Mouse (Mus musculus) neural tube, embryonic 13.5 days (tissue): ENCODE results near the gene Zdhhc9. TPM values are rescaled to one million over a fixed set of nuclear protein-coding genes. Genes with fewer than 3 reads are reported as not detected.

Experiments used
- ATAC-seq: fragments of 200-750 bp; cut with Nextera tagmentation; 2 replicates; pipeline ENCODE4 v1.8.0; 2017; ENCODE audit warnings: low read depth, mild to moderate bottlenecking, moderate TSS enrichment, moderate library complexity
- H3K27ac ChIP-seq: fragments of 300-500 bp; sonication (generic); replicated peaks from 2 replicates; pipeline ENCODE4 v1.5.1; 2015; ENCODE audit warnings: moderate library complexity, mild to moderate bottlenecking, inconsistent platforms
- H3K27me3 ChIP-seq: fragments of 300-500 bp; sonication (generic); 2 replicates; pipeline ENCODE4 v1.6.1; 2015; ENCODE audit warnings: mild to moderate bottlenecking, inconsistent platforms
- H3K36me3 ChIP-seq: fragments of 300-500 bp; sonication (generic); 2 replicates; pipeline ENCODE4 v1.6.1; 2015; ENCODE audit warnings: mild to moderate bottlenecking, inconsistent platforms
- H3K4me1 ChIP-seq: fragments of 300-500 bp; sonication (generic); replicated peaks from 2 replicates; pipeline ENCODE4 v1.6.1; 2015; ENCODE audit warnings: inconsistent platforms
- H3K4me2 ChIP-seq: fragments of 300-500 bp; sonication (generic); 2 replicates; pipeline ENCODE4 v1.6.1; 2015; ENCODE audit warnings: inconsistent platforms, mild to moderate bottlenecking, moderate library complexity
- H3K4me3 ChIP-seq: fragments of 300-500 bp; sonication (generic); 2 replicates; pipeline ENCODE4 v1.5.1; 2015; ENCODE audit warnings: mild to moderate bottlenecking, inconsistent platforms
- H3K9ac ChIP-seq: fragments of 300-500 bp; sonication (generic); 2 replicates; pipeline ENCODE4 v1.6.1; 2015; ENCODE audit warnings: moderate library complexity, mild to moderate bottlenecking, inconsistent platforms
- H3K9me3 ChIP-seq: fragments of 300-500 bp; sonication (generic); 2 replicates; pipeline ENCODE4 v1.6.1; 2016; ENCODE audit warnings: inconsistent platforms
- WGBS: fragments of 180-500 bp; shearing (Covaris S2); methylation state at CpG from one replicate; pipeline ENCODE4 v1.1.7; 2015; 5-methylcytosine and 5-hydroxymethylcytosine counted together
- polyA plus RNA-seq: library from polyadenylated mRNA; unstranded; fragments of >200 nt; fragmentation: Nextera tagmentation; extraction: Ambion mirVana; gene quantifications from 2 replicates; pipeline ENCODE4 v1.2.1, GENCODE M21; 2015

The Zdhhc9 gene
- polyA plus RNA-seq, 1 experiment from 2014 or later, result 8.0 TPM

GRCm38 (mm10) chrX:48202995-48203394, 5.7 kb downstream of the Zdhhc9 start:
- ATAC-seq, result no peak
- no peak overlapping the region for H3K9ac ChIP-seq
- no peak overlapping the region for H3K4me2 ChIP-seq
- 76% methylated on average over 4 of the region's 4 CpGs for WGBS
- no peak overlapping the region for H3K27ac ChIP-seq
- H3K9me3 ChIP-seq, result no peaks in the 10 kb centered on the region
- H3K36me3 ChIP-seq, result no peaks in the 10 kb centered on the region; the same call in 1 of the 2 replicates
- no peak overlapping the region for H3K4me3 ChIP-seq
- H3K27me3 ChIP-seq, result no peaks in the 10 kb centered on the region
- peaks cover 27% of the 10 kb centered on the region for H3K4me1 ChIP-seq

- Histone ChIP-seq H3K9ac (no peak overlapping the region), H3K4me2 (no peak overlapping the region), H3K27ac (no peak overlapping the region), H3K27me3 (no peaks in the 10 kb centered on the region), H3K36me3 (no peaks in the 10 kb centered on the region; the same call in 1 of the 2 replicates), H3K9me3 (no peaks in the 10 kb centered on the region), H3K4me1 (peaks cover 24% of the 10 kb centered on the region), H3K4me3 (no peak overlapping the region)
- 87% methylated on average over 7 of the region's 7 CpGs for WGBS
- ATAC-seq, result no peak
Observed at GRCm38 (mm10) chrX:48202436-48202835, 6.2 kb downstream of the Zdhhc9 start.

- H3K4me1 ChIP-seq, result peaks cover 20% of the 10 kb centered on the region
- WGBS, result 88% methylated on average over 7 of the region's 7 CpGs
- no peak for ATAC-seq
- no peak overlapping the region for H3K27ac ChIP-seq
- no peaks in the 10 kb centered on the region for H3K27me3 ChIP-seq
- no peak overlapping the region for H3K4me3 ChIP-seq
- H3K9me3 ChIP-seq, result no peaks in the 10 kb centered on the region
- H3K9ac ChIP-seq, result no peak overlapping the region
- H3K36me3 ChIP-seq, result no peaks in the 10 kb centered on the region; the same call in 1 of the 2 replicates
- no peak overlapping the region for H3K4me2 ChIP-seq
Observed at GRCm38 (mm10) chrX:48201973-48202372, 6.7 kb downstream of the Zdhhc9 start.

GRCm38 (mm10) chrX:48200699-48201098, 8.0 kb downstream of the Zdhhc9 start:
- no peaks in the 10 kb centered on the region for H3K9me3 ChIP-seq
- no peak for ATAC-seq
- 76% methylated on average over 3 of the region's 3 CpGs for WGBS

GRCm38 (mm10) chrX:48199026-48199425, 9.7 kb downstream of the Zdhhc9 start:
- H3K9ac ChIP-seq, result no peak overlapping the region
- no peaks in the 10 kb centered on the region for H3K27me3 ChIP-seq
- no peak overlapping the region for H3K4me2 ChIP-seq
- H3K9me3 ChIP-seq, result no peaks in the 10 kb centered on the region
- 86% methylated on average over 2 of the region's 2 CpGs for WGBS
- H3K27ac ChIP-seq, result no peak overlapping the region
- no peaks in the 10 kb centered on the region for H3K4me1 ChIP-seq
- ATAC-seq, result no peak
- H3K4me3 ChIP-seq, result no peak overlapping the region
- peaks cover 3% of the 10 kb centered on the region for H3K36me3 ChIP-seq

More at GRCm38 (mm10) chrX:48200699-48201098, 8.0 kb downstream of the Zdhhc9 start:
- Histone ChIP-seq H3K9ac (no peak overlapping the region), H3K27ac (no peak overlapping the region), H3K4me2 (no peak overlapping the region), H3K27me3 (no peaks in the 10 kb centered on the region), H3K4me1 (peaks cover 12% of the 10 kb centered on the region), H3K4me3 (no peak overlapping the region), H3K36me3 (no peaks in the 10 kb centered on the region; the same call in 1 of the 2 replicates)

GRCm38 (mm10) chrX:48197856-48198255, 10.8 kb downstream of the Zdhhc9 start:
- 80% methylated on average over 3 of the region's 3 CpGs for WGBS
- Histone ChIP-seq H3K4me1 (no peaks in the 10 kb centered on the region), H3K9me3 (no peaks in the 10 kb centered on the region), H3K4me3 (no peak overlapping the region), H3K27ac (no peak overlapping the region), H3K4me2 (no peak overlapping the region), H3K9ac (no peak overlapping the region), H3K27me3 (no peaks in the 10 kb centered on the region), H3K36me3 (peaks cover 13% of the 10 kb centered on the region)
- no peak for ATAC-seq

GRCm38 (mm10) chrX:48193235-48194152, 15.2 kb downstream of the Zdhhc9 start:
- no peak for ATAC-seq
- H3K9ac ChIP-seq, result no peak overlapping the region
- no peaks in the 10 kb centered on the region for H3K27me3 ChIP-seq
- no peak overlapping the region for H3K27ac ChIP-seq
- no peak overlapping the region for H3K4me3 ChIP-seq
- H3K9me3 ChIP-seq, result no peaks in the 10 kb centered on the region
- 71% methylated on average over 14 of the region's 14 CpGs for WGBS
- no peak overlapping the region for H3K4me2 ChIP-seq
- H3K4me1 ChIP-seq, result no peaks in the 10 kb centered on the region
- H3K36me3 ChIP-seq, result peaks cover 30% of the 10 kb centered on the region

- peaks cover 30% of the 10 kb centered on the region for H3K36me3 ChIP-seq
- no peaks in the 10 kb centered on the region for H3K4me1 ChIP-seq
- no peak overlapping the region for H3K4me3 ChIP-seq
- no peaks in the 10 kb centered on the region for H3K9me3 ChIP-seq
- no peak overlapping the region for H3K9ac ChIP-seq
- no peak for ATAC-seq
- no peak overlapping the region for H3K4me2 ChIP-seq
- no peaks in the 10 kb centered on the region for H3K27me3 ChIP-seq
- 88% methylated on average over 6 of the region's 6 CpGs for WGBS
- H3K27ac ChIP-seq, result no peak overlapping the region
Observed at GRCm38 (mm10) chrX:48191261-48191660, 17.4 kb downstream of the Zdhhc9 start.

GRCm38 (mm10) chrX:48184703-48185102, 24.0 kb downstream of the Zdhhc9 start:
- no peak overlapping the region for H3K9ac ChIP-seq
- H3K4me1 ChIP-seq, result no peaks in the 10 kb centered on the region
- no peak overlapping the region for H3K4me2 ChIP-seq
- ATAC-seq, result no peak
- WGBS, result 82% methylated on average over 3 of the region's 3 CpGs
- no peaks in the 10 kb centered on the region for H3K27me3 ChIP-seq
- H3K36me3 ChIP-seq, result peaks cover 12% of the 10 kb centered on the region
- H3K27ac ChIP-seq, result no peak overlapping the region
- no peaks in the 10 kb centered on the region for H3K9me3 ChIP-seq
- H3K4me3 ChIP-seq, result no peak overlapping the region

- no peaks in the 10 kb centered on the region for H3K4me1 ChIP-seq
- WGBS, result 82% methylated on average over 6 of the region's 6 CpGs
- ATAC-seq, result no peak
- H3K4me3 ChIP-seq, result no peak overlapping the region
- no peak overlapping the region for H3K27ac ChIP-seq
- H3K27me3 ChIP-seq, result no peaks in the 10 kb centered on the region
- peaks cover 20% of the 10 kb centered on the region for H3K36me3 ChIP-seq
- H3K9me3 ChIP-seq, result no peaks in the 10 kb centered on the region
- H3K9ac ChIP-seq, result no peak overlapping the region
- no peak overlapping the region for H3K4me2 ChIP-seq
Observed at GRCm38 (mm10) chrX:48181844-48182243, 26.8 kb downstream of the Zdhhc9 start.

GRCm38 (mm10) chrX:48170368-48170767, 38.3 kb downstream of the Zdhhc9 start:
- Histone ChIP-seq H3K36me3 (peaks cover 4% of the 10 kb centered on the region; the same call in 1 of the 2 replicates), H3K4me3 (no peak overlapping the region), H3K9ac (no peak overlapping the region), H3K27me3 (no peaks in the 10 kb centered on the region), H3K9me3 (no peaks in the 10 kb centered on the region), H3K4me2 (no peak overlapping the region), H3K27ac (no peak overlapping the region), H3K4me1 (no peaks in the 10 kb centered on the region)
- ATAC-seq, result no peak
- WGBS, result 43% methylated on average over 1 of the region's 1 CpGs

GRCm38 (mm10) chrX:48169892-48170291, 38.8 kb downstream of the Zdhhc9 start:
- ATAC-seq, result no peak

More at GRCm38 (mm10) chrX:48169892-48170291, 38.8 kb downstream of the Zdhhc9 start:
- WGBS, result 23% methylated on average over 1 of the region's 1 CpGs
- H3K27me3 ChIP-seq, result no peaks in the 10 kb centered on the region
- H3K9me3 ChIP-seq, result no peaks in the 10 kb centered on the region
- no peak overlapping the region for H3K27ac ChIP-seq
- H3K9ac ChIP-seq, result no peak overlapping the region
- H3K36me3 ChIP-seq, result peaks cover 3% of the 10 kb centered on the region; the same call in 1 of the 2 replicates
- H3K4me2 ChIP-seq, result no peak overlapping the region
- H3K4me3 ChIP-seq, result no peak overlapping the region
- no peaks in the 10 kb centered on the region for H3K4me1 ChIP-seq
